In genomic region chr8:48177876-48178275, GRCm38 (mm10) we compare ENCODE assay signal across 18 mouse cellular contexts.
DNase-seq lines count a peak whose midpoint lies in the region; ATAC-seq and TF ChIP-seq lines count a peak whose summit lies in the region.
"Had no signal": no experiment of that assay in that cellular context is flagged by ENCODE, and none has a peak within 500 bp of the region (broad histone marks: within the 10 kb centered on the region; RNA-seq: fewer than 3 reads in every experiment).

No protein-coding gene starts in this region.

- peaks cover 19% of the 10 kb centered on the region for H3K4me1 ChIP-seq in forebrain, embryonic 13.5 days
- peaks cover 2% of the 10 kb centered on the region; the same call in 1 of the 2 replicates for H3K4me1 ChIP-seq in forebrain, embryonic 16.5 days (replicated peaks; ENCODE audit: control insufficient read depth, insufficient read depth, low read length)
- peaks cover 23% of the 10 kb centered on the region for H3K4me1 ChIP-seq in hindbrain, embryonic 10.5 days (replicated peaks)
- H3K4me1 ChIP-seq in hindbrain, embryonic 16.5 days (ENCODE audit: control insufficient read depth, insufficient read depth, low read depth, low read length): no peaks in the 10 kb centered on the region
- H3K4me1 ChIP-seq in ES-Bruce4 (ENCODE audit: control insufficient read depth, insufficient read depth, low read length): no peaks in the 10 kb centered on the region
- H3K4me1 ChIP-seq: heart, embryonic 13.5 days had no signal

- H3K27me3 ChIP-seq in forebrain, embryonic 13.5 days: no peaks in the 10 kb centered on the region
- no peaks in the 10 kb centered on the region for H3K27me3 ChIP-seq in forebrain, embryonic 16.5 days (replicated peaks; ENCODE audit: control insufficient read depth, insufficient read depth, low read length)
- no peaks in the 10 kb centered on the region for H3K27me3 ChIP-seq in hindbrain, embryonic 10.5 days (ENCODE audit: insufficient read depth, poor library complexity, severe bottlenecking)
- no peaks in the 10 kb centered on the region for H3K27me3 ChIP-seq in hindbrain, embryonic 16.5 days (replicated peaks; ENCODE audit: control insufficient read depth, insufficient read depth, low read length)
- no peaks in the 10 kb centered on the region for H3K27me3 ChIP-seq in ES-Bruce4 (ENCODE audit: control insufficient read depth, insufficient read depth, low read length, poor library complexity, severe bottlenecking)
- H3K27me3 ChIP-seq: heart, embryonic 13.5 days had no signal

- WGBS in forebrain, embryonic 13.5 days: 83% methylated on average over 1 of the region's 1 CpGs
- 93% methylated on average over 1 of the region's 1 CpGs for WGBS in forebrain, embryonic 16.5 days
- 97% methylated on average over 1 of the region's 1 CpGs for WGBS in hindbrain, embryonic 10.5 days
- 96% methylated on average over 1 of the region's 1 CpGs for WGBS in hindbrain, embryonic 16.5 days

- no peak overlapping the region for H3K4me3 ChIP-seq in forebrain, embryonic 13.5 days
- no peak overlapping the region for H3K4me3 ChIP-seq in forebrain, embryonic 16.5 days (replicated peaks; ENCODE audit: low read length)
- no peak overlapping the region for H3K4me3 ChIP-seq in hindbrain, embryonic 10.5 days
- no peak overlapping the region for H3K4me3 ChIP-seq in hindbrain, embryonic 16.5 days (ENCODE audit: low read length)
- H3K4me3 ChIP-seq in ES-Bruce4 (ENCODE audit: low read depth, low read length): no peak overlapping the region
- H3K4me3 ChIP-seq: embryonic facial prominence, embryonic 10.5 days; heart, embryonic 13.5 days had no signal

- no peak for TF ChIP-seq CTCF in ES-Bruce4 (IDR thresholded peaks at IDR 0.05; ENCODE audit: low read depth, low read length)

- H3K27ac ChIP-seq in forebrain, embryonic 13.5 days: 0 out of 2 replicates have a peak overlapping the region, but pooled peaks have one; percentile 67
- no peak overlapping the region for H3K27ac ChIP-seq in forebrain, embryonic 16.5 days (ENCODE audit: low read length)
- H3K27ac ChIP-seq in hindbrain, embryonic 10.5 days: peak overlapping the region; percentile 79; the same call in 1 of the 2 replicates
- no peak overlapping the region for H3K27ac ChIP-seq in hindbrain, embryonic 16.5 days (ENCODE audit: low read depth, low read length)
- H3K27ac ChIP-seq in ES-Bruce4 (ENCODE audit: insufficient read depth, low read length): peak overlapping the region; percentile 98; the same call in 1 of the 2 replicates
- H3K27ac ChIP-seq: heart, embryonic 13.5 days; hindbrain, embryonic 14.5 days had no signal

- H3K36me3 ChIP-seq in forebrain, embryonic 13.5 days (ENCODE audit: poor library complexity, severe bottlenecking): no peaks in the 10 kb centered on the region
- H3K36me3 ChIP-seq in forebrain, embryonic 16.5 days (ENCODE audit: control insufficient read depth, insufficient read depth): no peaks in the 10 kb centered on the region
- 0 out of 2 replicates have a peak, but pooled peaks cover 3% of the 10 kb centered on the region for H3K36me3 ChIP-seq in hindbrain, embryonic 10.5 days
- no peaks in the 10 kb centered on the region for H3K36me3 ChIP-seq in hindbrain, embryonic 16.5 days (ENCODE audit: control insufficient read depth, insufficient read depth, low read length)
- H3K36me3 ChIP-seq in ES-Bruce4 (ENCODE audit: control insufficient read depth, insufficient read depth, low read length, poor library complexity, severe bottlenecking): peaks cover 2% of the 10 kb centered on the region
- H3K36me3 ChIP-seq: embryonic facial prominence, embryonic 10.5 days; G1E; heart, embryonic 13.5 days had no signal

- peak; percentile 23 for DNase-seq in hindbrain, embryonic 10.5 days (ENCODE audit: low spot score)
- peak; percentile 97 for DNase-seq in R1 (ENCODE audit: low read depth, low spot score)
- DNase-seq in thymus, postnatal 0 days (ENCODE audit: low spot score): no peak
- DNase-seq: adrenal gland, postnatal 25 days; cerebellum, adult 2 months; gastrocnemius, postnatal 14 days; heart, postnatal 36 days; kidney, adult 2 months had no signal

- H3K9me3 ChIP-seq in forebrain, embryonic 13.5 days (replicated peaks): peaks cover 11% of the 10 kb centered on the region; the same call in 1 of the 2 replicates
- no peaks in the 10 kb centered on the region for H3K9me3 ChIP-seq in forebrain, embryonic 16.5 days (ENCODE audit: control insufficient read depth, low read length)
- peaks cover 11% of the 10 kb centered on the region for H3K9me3 ChIP-seq in hindbrain, embryonic 10.5 days
- no peaks in the 10 kb centered on the region; the same call in 1 of the 2 replicates for H3K9me3 ChIP-seq in hindbrain, embryonic 16.5 days (ENCODE audit: control insufficient read depth, low read length)
- peaks cover 80% of the 10 kb centered on the region for H3K9me3 ChIP-seq in ES-Bruce4 (replicated peaks; ENCODE audit: control insufficient read depth, insufficient read depth, low read length, poor library complexity, severe bottlenecking)

- TF ChIP-seq POLR2A in ES-Bruce4 (IDR thresholded peaks at IDR 0.05; ENCODE audit: insufficient read depth, low read length): no peak

- no peak overlapping the region for H3K9ac ChIP-seq in forebrain, embryonic 13.5 days
- H3K9ac ChIP-seq in forebrain, embryonic 16.5 days (replicated peaks; ENCODE audit: low read depth, low read length): no peak overlapping the region
- no peak overlapping the region for H3K9ac ChIP-seq in hindbrain, embryonic 16.5 days (ENCODE audit: low read depth, low read length)
- no peak overlapping the region for H3K9ac ChIP-seq in ES-Bruce4 (ENCODE audit: low read depth, poor library complexity, severe bottlenecking)
- H3K9ac ChIP-seq: heart, embryonic 13.5 days; hindbrain, embryonic 14.5 days had no signal

- TF ChIP-seq EP300 in ES-Bruce4 (IDR thresholded peaks at IDR 0.05; ENCODE audit: insufficient read depth, low read depth, low read length): peak; percentile 37; the same call in 1 of the 2 replicates

- ATAC-seq in forebrain, embryonic 13.5 days: no peak
- no peak for ATAC-seq in forebrain, embryonic 16.5 days
- ATAC-seq in hindbrain, embryonic 16.5 days: no peak
- ATAC-seq: activated CD4-positive, CD25-positive, alpha-beta regulatory T cell, adult 4 months; intestine, embryonic 16.5 days had no signal

- no peak overlapping the region for H3K4me2 ChIP-seq in forebrain, embryonic 13.5 days
- H3K4me2 ChIP-seq in forebrain, embryonic 16.5 days (ENCODE audit: low read length): no peak overlapping the region
- no peak overlapping the region for H3K4me2 ChIP-seq in hindbrain, embryonic 16.5 days (ENCODE audit: low read length)
- H3K4me2 ChIP-seq: heart, embryonic 13.5 days; hindbrain, embryonic 14.5 days had no signal

Comparison
In these comparisons a context has a peak if more than half of its experiments do, and no peak if none do; other contexts are left out.
1. H3K27ac ChIP-seq: peak in forebrain, embryonic 13.5 days (single experiment), hindbrain, embryonic 10.5 days (single experiment) and ES-Bruce4 (single experiment); none in forebrain, embryonic 16.5 days (single experiment) and hindbrain, embryonic 16.5 days (single experiment).